Mouse (Mus musculus) Muller cell, postnatal 12 days (primary cell): ENCODE results near the gene Srarp.
A peak's percentile ranks its signal among the peaks of the same experiment; 100 is the strongest.

Source experiments
- DNase-seq: peaks from one replicate; pipeline ENCODE4 v3.0.0-alpha.2; 2015; ENCODE audit errors: inconsistent ontology term

Gene Srarp

DNA sequence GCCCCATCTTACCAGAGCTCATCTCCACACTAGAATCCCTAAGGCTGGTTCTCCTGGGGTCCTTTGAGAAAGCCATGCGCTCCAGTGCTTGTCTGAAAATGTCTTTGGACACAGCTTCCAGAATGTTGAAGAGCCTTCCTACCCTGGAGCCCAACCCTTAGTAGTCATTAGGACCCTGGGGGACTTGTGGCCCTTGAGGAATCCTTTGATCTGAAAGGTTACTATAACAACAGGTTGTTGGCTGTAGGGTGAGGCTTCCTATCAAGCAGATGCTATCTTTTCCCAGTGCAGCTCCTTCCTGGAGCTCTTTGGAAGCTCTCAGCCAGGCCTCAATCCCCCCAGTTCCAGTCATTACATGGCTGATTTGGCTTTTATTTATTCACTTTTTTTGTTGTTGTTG, at the start of gene Srarp:
Gene Srarp (minus strand): TSS at position 132 of the 400 bp plus-strand sequence.
- DNase-seq = no peak

DNA sequence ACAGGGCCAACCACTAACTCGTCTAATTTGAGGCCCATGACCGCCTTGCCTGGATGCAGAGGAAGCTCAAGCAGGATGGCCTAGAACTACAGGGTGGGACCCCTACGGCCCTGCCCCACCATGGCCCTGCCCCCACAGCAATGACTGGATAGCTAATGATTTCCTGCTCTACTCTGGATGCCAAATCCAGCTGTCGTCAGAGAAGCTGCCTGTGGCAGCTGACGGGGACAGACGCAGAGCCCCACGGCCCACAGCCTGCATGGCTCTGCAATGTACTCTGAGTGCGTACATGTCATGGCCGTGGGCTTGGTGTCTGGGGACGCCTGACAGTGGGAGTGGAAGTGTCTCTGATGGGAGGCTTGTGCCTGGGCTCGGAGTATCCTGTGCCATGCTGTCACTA, 48.2 kb upstream of the Srarp start:
- DNase-seq = no peak

DNA sequence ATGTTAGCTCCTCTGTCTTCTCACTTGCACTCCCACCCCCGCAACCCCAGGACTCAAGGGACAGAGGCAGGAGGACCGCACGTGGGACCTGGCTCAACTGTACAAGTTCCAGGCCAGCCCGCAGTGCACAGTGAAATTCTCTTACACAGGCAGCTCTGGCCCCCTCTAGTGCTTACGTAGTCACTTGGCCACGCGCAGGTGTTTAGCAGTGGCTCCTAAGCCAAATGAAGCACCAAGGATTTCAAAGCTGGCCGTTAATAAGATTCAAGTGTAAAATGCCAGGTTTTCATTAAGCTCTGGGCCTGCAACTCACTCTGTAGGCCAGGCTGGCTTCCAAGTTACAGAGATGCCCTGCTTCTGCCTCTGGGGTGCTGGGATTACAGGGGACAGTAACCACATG, 43.5 kb upstream of the Srarp start:
- DNase-seq = no peak

DNA sequence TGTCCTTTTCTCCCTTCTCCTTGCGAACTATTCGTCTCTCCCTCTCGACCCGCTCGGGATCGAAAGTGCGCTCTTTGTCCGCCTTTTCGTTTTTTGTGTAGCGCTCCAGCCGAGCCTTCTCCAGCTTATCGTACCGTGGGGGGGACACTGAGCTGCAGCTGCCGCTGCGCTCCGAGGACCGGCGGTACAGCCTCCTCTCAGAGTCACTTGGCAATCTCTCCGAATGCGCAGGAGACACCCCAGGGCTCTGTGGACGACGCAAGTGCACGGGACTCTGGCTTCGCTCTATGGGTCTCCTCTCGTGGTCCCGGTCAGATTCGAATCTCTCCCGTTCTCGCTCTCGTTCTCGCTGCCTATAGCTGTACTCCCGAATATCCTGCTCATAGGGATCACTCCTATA, 42.9 kb upstream of the Srarp start:
- DNase-seq = no peak

DNA sequence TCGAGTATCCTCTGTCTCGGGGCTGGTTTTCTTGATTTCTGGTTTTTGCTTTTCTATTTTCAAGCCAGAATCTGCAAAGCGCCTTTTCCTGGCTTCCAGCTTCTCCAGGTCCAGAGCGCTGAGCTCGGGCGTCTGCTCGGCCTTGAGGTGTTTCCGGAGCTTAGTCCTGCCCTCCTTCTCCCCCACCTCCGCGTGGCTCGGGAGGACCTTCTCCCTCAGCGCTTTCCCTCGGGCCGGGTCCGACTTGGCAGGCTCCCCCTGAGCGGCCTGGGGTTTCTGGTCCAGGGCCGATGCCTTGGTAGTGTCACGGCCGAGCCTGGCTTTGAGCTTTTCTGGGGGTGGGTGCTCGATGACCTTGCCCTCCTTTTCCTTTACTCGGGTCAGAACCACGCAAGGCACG, 42.3 kb upstream of the Srarp start:
- DNase-seq = no peak

DNA sequence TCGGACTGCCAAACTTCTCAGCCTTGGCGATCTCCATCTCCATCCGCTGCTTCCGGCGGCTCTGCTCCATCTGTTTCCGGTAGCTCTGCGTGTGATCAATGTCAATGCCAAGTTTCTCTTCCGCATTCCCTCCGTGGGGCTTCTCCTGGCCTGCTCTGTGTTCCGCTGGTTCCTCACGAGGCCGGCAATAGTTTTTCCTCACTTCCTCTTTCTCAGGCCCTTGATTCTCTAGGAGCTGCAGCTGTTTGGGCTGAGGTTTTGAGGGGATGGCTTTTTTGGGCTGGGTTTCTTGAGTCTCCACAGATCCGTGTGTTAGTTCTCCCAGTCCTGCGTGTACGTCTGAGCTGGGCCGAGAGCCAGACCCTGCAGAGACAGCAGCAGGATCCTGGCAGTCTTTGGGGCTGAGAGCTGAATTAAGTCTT, 41.8 kb upstream of the Srarp start:
- DNase-seq = peak; percentile 51

DNA sequence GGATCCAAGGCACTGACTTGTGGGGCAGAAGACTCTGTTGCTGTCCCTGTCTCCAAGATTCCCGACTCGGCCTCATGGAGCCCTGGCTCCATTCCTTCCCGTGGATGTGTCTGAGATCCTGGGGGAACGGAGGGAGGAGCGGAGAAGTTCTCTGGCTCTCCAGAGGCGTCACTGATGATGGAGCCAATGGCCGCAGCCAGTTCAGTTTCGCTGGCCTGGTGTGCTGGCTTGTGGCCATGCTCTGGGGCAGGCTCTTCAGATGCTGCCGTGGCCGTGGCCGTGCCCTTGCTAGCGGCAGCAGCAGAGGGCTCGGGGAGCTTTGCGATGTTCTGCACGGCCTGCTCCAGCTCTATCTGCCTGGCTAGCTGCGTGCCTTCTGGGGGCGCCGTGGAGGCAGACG, 38.5 kb upstream of the Srarp start:
- no peak for DNase-seq

DNA sequence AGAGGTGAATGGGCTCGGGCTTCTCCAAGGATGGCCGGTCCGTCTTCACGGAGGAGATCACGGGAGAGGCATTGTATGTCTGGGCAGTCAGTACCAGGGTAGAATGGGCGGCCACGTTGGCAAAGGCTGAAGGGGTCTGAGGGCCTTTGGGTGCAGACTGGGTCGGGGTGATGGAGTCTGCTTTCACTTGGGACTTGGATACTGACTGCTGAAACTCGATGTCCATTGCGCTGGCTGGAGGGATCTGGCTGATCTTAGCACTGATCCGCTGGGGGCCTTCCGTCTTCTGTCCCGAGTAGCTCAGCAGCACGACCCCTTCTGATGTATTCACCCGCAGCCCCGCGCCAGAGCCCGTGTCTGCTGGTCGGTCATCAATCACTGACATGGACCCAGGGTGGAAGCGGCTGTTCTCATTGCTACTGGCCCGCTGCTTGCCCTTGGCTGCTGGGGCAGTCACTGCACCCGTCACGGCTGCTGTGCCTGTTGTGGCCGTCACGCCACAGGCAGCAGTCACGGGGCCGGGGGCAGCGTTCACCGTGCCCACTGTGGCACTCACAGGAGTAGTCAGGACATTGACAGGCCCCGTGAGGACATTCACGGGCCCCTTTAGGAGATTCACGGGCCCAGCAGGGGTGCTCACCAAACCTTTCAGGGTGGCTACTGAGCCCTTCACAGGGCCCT, 36.9 kb upstream of the Srarp start:
- no peak for DNase-seq

DNA sequence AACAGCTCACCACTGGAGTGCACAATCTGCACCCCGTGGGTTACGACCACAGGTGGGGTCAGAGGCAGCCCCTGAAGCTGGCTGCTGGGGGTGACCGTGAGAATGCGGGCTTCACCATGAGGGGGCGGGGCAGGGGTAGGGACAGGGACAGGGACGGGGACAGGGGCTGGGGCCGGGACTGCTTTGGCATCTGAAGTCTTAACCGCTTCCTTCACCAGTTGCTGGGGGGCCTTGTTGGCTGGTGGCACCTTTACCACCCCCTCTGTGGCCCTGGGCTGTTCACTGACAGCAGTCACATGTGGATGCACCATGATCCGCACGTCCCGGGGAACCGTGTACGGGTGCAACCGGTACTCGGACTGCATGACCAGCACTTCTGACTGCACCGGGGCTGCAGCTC, 35.6 kb upstream of the Srarp start:
- no peak for DNase-seq

DNA sequence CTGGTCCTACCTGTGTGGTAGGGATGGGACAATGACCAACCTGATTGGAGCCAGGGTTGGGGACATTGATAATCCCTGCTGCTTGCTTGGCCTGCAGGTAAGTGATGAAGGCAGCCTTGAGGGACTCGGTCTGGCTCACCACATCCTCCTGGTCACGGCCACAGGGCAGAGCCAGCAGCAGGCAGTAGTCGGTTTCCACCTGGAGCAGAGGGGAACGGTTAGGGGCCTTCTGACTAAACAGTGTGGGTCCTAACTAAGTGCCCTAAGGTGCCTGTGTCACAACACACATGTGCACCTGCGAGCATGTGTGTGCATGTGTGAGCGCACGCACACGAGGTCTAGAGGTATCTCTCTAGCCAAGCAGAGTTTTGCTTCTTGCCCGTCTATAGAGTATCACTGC, 33.4 kb upstream of the Srarp start:
- DNase-seq = no peak

DNA sequence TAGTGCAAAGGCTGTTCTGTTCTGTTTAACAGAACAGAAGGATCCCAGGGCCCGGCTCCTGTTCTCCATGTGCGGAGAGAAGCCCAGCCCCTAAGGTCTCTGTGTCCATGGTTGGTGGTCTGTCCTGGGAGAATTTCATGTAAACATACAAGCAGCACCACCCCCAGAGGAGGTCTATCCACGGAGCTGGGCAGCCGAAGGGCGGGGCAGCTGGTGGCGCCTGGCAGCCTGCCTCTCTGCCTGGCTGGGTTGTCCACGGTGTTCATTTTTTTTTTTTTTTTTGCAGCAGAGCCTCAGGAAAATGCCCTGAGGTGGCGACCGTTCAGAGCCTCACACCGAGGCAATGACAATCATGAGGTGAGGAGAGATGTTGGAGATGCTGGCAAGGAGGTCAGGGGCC, 32.7 kb upstream of the Srarp start:
- DNase-seq = no peak

DNA sequence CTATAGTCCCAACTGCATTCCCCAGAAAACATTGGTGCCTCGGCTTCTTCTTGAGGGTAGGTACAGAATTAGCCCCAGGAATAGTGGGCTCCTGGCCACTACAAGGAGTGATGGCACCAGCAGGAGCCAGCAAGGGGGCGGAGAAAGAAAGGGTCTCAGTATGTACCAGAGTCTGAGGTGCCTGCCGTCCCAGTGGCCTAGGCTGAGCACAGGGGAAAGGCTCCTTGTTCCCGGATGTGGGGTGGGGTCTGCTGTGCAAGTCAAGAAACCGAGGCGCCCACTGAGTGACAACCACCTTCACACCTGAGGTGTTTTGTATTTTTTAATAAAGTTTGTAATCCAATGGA, 31.6 kb upstream of the Srarp start:
- no peak for DNase-seq

DNA sequence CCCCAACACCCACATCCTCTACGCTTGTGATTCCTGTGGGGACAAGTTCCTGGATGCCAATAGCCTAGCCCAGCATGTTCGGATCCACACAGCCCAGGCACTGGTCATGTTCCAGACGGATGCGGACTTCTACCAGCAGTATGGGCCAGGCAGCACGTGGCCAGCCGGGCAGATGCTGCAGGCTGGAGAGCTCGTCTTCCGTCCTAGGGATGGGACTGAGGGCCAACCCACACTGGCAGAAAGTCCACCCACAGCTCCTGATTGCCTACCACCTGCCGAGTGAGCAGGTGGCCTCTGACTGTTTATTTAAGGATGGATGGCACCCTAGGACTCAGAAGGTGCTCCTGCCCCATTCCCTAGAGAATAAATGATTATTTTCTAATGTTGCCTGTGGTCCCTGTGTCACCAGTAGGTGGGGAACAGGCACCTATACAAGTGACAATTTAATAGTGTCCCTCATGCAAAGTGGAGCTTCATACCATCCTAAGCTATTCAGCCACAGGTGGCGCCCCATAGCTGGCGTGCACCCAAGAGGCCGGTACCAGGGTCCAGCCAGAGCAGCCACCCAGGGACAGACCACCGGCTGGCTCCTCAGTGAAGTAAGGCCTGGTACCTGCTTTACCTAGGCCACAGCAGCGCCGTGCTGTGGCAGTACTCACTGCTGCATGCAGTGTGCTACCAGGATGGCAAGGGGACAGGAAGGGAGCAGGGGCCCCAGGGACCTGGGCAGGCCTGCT, 31.1 kb upstream of the Srarp start:
- no peak for DNase-seq

DNA sequence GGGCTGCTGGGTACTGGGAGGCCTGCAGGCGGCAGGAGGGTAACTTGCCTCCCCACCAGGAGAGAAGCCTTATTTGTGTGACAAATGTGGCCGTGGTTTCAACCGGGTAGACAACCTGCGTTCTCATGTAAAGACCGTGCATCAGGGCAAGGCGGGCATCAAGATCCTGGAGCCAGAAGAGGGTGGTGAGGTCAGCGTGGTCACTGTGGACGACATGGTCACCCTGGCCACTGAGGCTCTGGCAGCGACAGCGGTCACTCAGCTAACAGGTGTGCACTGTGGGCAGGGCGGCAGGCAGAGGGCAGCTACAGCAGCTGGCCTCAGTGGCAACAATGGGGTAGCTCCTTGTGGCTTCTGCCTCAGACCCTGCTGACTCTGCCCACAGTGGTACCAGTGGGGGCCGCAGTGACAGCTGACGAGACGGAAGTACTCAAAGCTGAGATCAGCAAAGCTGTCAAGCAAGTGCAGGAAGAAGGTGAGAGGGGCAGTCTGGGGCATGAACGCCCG, 30.4 kb upstream of the Srarp start:
- DNase-seq = no peak

DNA sequence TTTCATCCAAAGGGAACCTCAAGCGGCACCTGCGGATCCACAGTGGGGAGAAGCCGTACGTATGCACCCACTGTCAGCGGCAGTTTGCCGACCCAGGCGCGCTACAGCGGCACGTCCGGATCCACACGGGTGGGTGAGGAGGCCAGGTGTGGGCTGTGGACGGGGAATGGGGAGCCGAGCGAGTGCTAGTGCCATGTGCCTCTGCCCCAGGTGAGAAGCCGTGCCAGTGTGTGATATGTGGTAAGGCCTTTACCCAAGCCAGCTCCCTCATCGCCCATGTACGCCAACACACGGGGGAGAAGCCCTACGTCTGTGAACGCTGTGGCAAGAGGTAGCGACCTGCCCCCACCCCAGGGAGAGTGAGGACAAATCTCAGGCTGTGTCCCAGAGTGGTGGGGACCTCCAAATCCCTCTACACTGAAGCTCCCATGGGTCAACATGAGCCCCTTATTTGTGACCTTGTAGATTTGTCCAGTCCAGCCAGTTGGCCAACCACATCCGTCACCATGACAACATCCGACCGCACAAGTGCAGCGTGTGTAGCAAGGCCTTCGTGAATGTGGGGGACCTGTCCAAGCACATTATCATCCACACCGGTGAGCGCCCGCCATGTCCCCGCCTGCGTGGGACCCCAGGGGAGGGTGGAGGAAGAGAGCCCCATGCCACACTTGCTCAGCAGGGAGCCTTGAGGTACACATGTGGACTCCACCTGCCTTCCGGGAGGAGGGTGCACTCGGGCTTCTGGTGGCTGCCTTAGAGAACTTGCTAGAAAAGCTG, 29.8 kb upstream of the Srarp start:
- peak; percentile 61 for DNase-seq

DNA sequence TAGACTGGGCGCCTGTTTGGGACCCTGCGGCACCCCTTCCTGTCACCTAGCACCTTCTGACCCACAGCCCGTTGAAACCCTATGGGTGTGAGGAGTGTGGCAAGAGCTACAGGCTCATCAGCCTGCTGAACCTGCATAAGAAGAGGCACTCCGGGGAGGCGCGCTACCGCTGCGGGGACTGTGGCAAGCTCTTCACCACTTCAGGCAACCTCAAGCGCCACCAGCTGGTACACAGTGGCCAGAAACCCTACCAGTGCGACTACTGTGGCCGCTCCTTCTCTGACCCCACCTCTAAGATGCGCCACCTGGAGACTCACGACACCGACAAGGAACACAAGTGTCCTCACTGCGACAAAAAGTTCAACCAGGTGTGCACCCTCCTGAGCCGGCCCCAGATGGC, 28.8 kb upstream of the Srarp start:
- no peak for DNase-seq

DNA sequence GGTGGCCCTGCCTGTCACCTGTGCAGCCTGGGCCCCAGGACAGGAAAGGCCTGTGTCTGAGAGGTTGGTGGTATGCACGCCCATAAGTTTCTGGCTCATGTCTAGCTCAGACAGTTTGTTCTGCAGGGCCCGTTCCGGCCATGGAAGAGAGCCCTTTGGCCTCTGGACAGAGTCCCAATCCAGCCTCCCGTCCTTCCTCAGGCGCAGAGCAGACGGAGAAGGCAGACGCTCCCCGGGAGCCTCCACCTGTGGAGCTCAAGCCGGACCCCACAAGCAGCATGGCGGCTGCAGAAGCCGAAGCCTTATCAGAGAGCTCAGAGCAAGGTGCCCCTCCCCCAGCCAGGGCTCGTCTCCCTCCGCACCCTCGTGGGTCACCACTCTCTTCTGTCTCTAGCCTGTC, 27.6 kb upstream of the Srarp start:
- DNase-seq = no peak

DNA sequence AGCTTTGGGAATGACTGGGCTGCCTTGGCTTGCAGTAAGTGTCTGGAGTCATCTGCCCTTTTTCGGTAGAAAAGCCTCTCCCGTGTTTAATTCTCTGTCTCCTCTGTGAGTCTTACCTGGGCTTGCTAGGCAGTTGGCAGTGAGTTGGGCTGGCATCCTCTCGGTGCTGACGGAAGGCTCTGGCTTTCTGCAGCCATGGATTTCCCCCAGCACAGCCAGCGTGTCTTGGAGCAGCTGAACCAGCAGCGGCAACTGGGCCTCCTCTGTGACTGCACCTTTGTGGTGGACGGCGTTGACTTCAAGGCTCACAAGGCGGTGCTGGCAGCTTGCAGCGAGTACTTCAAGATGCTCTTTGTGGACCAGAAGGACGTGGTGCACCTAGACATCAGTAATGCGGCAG, 25.7 kb upstream of the Srarp start:
- no peak for DNase-seq

DNA sequence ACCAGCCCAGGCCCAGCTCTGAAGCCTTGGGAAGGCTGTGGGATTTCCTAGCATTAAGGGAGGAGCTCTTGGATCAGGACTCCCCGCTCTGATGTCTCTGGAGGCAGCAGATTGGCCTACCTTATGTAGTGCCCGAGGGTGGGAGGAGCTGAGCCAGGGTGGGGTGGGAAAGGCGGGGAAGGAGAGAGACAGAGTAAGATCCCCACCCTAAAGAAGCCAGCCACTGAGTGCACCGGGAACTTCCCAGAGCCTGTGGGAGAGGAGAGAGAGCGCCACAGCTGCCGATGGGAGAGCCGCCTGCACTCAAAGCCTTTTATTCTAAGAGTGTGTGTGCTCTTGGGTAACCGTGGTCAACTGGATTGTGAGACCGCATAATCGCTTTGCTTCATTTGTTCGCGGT, 25.2 kb upstream of the Srarp start:
- peak; percentile 66 for DNase-seq

DNA sequence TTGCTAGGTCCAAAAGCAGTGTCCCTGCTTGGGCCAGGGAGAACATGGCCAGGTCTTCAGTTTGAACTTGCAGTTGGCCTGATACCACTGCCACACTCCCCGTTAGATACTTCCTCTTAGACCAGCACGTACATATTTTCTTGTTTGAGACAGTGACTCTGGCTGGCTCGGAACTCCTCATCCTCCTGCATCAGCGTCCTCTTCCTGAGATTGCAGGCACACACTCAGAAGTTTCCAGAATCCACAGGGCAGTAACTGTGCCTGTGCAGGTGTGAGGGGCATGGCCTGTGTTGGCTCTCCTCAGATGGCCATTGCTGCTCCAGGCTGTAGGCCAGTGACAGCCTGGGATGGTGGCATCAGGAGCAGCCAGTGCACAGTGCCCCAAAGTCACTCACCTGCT, 24.6 kb upstream of the Srarp start:
- DNase-seq = no peak

DNA sequence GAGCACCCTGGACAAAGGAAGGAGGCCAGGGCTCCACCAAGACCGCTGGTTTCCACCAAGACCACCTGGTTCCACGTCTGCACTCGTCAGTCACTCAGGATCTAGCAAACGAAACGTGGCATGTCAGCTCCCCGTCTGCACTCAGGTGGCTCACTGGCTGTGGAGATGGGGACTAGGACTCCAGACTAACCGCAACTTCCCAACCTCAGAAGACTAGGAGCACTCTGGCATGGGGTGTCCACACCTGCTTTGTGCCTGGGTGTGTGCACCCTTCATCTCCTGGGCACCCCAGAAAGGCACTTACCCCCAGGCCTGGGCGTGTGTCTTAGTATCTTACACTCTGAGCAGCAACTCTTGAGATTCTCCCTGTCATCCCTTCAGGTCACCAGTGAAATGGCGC, 23.9 kb upstream of the Srarp start:
- no peak for DNase-seq

DNA sequence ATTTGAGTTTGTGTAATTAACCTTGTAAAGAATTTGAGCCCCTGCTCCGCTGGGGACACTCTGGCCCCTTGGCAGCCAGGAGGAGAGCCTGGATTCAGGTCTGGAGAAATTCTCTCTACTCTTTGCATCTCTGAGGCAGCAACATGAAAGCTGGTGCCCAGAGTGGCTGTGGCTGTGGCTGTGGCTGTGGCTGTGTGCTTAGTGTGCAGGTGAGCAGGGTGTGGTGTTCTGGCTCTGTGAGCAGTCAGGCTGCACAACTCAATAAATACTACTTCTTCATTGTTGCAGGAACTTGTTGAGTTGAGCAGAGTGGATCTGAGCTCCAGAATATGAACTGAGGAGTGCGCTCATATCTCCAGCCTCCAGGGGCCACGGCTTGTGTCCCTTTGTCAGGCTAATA, 23.0 kb upstream of the Srarp start:
- no peak for DNase-seq

DNA sequence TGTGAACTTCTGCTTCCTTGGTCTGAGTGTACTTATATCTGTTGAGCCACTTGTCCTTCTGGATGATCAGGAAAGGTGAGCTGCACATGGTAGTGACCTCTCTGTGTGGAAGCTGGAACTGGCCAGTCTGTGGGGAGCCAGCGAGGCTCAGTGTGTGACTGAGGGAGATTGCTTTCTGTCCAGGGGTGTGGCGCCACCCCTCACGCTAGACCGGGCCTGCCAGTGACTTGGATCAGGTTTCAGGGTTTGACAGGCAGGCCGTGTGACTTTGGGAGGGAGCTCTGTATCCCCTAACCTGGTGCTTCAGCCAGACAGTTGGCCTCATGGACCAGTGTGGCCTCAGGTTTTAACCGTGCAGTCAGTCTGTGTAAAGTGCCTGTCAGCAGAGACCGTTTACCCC, 22.3 kb upstream of the Srarp start:
- DNase-seq = peak; percentile 39
